Mouse (Mus musculus): ENCODE data around the gene Ndufa13. TPM values are rescaled to one million over a fixed set of nuclear protein-coding genes. Genes with fewer than 3 reads are reported as not detected.

Gene Ndufa13
- polyA plus RNA-seq, 1 experiment from 2014 or later: 151 TPM

- no peak overlapping the region for H3K9ac ChIP-seq (ENCODE audit: low read length)
- no peaks in the 10 kb centered on the region for H3K27me3 ChIP-seq (ENCODE audit: control insufficient read depth, insufficient read depth, low read length)
- ATAC-seq (ENCODE audit: insufficient read depth, low FRiP score, low TSS enrichment) (no peak), DNase-seq (ENCODE audit: low spot score) (no peak)
- H3K4me2 ChIP-seq (ENCODE audit: low read depth): no peak overlapping the region
- no peaks in the 10 kb centered on the region for H3K9me3 ChIP-seq (ENCODE audit: control insufficient read depth, low read length)
- no peak overlapping the region for H3K27ac ChIP-seq (ENCODE audit: low read depth, low read length)
- no peak overlapping the region for H3K4me3 ChIP-seq (ENCODE audit: low read depth, low read length)
- H3K4me1 ChIP-seq (ENCODE audit: control insufficient read depth, insufficient read depth, low read length): no peaks in the 10 kb centered on the region
- no peaks in the 10 kb centered on the region for H3K36me3 ChIP-seq (ENCODE audit: control insufficient read depth, insufficient read depth, low read length)
- 48% methylated on average over 3 of the region's 3 CpGs for WGBS
These were observed 52.5 kb downstream of the Ndufa13 start for GRCm38 (mm10) chr8:69849899-69850298.

- WGBS: 96% methylated on average over 8 of the region's 8 CpGs
- no peak for ATAC-seq (ENCODE audit: insufficient read depth, low FRiP score, low TSS enrichment)
- H3K4me2 ChIP-seq (ENCODE audit: low read depth): no peak overlapping the region
- no peaks in the 10 kb centered on the region for H3K4me1 ChIP-seq (ENCODE audit: control insufficient read depth, insufficient read depth, low read length)
- no peaks in the 10 kb centered on the region for H3K9me3 ChIP-seq (ENCODE audit: control insufficient read depth, low read length)
- H3K4me3 ChIP-seq (ENCODE audit: low read depth, low read length): no peak overlapping the region
- H3K27ac ChIP-seq (ENCODE audit: low read depth, low read length): no peak overlapping the region
- no peak overlapping the region for H3K9ac ChIP-seq (ENCODE audit: low read length)
- no peaks in the 10 kb centered on the region for H3K27me3 ChIP-seq (ENCODE audit: control insufficient read depth, insufficient read depth, low read length)
- H3K36me3 ChIP-seq (ENCODE audit: control insufficient read depth, insufficient read depth, low read length): no peaks in the 10 kb centered on the region
- DNase-seq (ENCODE audit: low spot score): no peak
These were observed 53.4 kb downstream of the Ndufa13 start for GRCm38 (mm10) chr8:69848951-69849350.

GRCm38 (mm10) chr8:69847167-69848065 lies 54.9 kb downstream of the Ndufa13 start:
- no peak for ATAC-seq (ENCODE audit: insufficient read depth, low FRiP score, low TSS enrichment)
- Histone ChIP-seq H3K27me3 (ENCODE audit: control insufficient read depth, insufficient read depth, low read length) (no peaks in the 10 kb centered on the region), H3K4me2 (ENCODE audit: low read depth) (no peak overlapping the region), H3K9me3 (ENCODE audit: control insufficient read depth, low read length) (no peaks in the 10 kb centered on the region), H3K36me3 (ENCODE audit: control insufficient read depth, insufficient read depth, low read length) (no peaks in the 10 kb centered on the region), H3K27ac (ENCODE audit: low read depth, low read length) (no peak overlapping the region), H3K4me1 (ENCODE audit: control insufficient read depth, insufficient read depth, low read length) (no peaks in the 10 kb centered on the region), H3K9ac (ENCODE audit: low read length) (no peak overlapping the region), H3K4me3 (ENCODE audit: low read depth, low read length) (no peak overlapping the region)
- 71% methylated on average over 3 of the region's 3 CpGs for WGBS
- DNase-seq (ENCODE audit: low spot score): no peak

Other genes with a start within 250 kb of the Ndufa13 start
- gene Zfp964, start 248.1 kb downstream of the Ndufa13 start, polyA plus RNA-seq (2014; fragmentation: Nextera tagmentation; extraction: Ambion mirVana): 1.8 and 2.6 TPM in 2 replicates
- gene Zfp869, start 191.8 kb downstream of the Ndufa13 start, polyA plus RNA-seq (2014; fragmentation: Nextera tagmentation; extraction: Ambion mirVana): 37.0 and 37.1 TPM in 2 replicates
- gene Zfp963, start 152.6 kb downstream of the Ndufa13 start, polyA plus RNA-seq (2014; fragmentation: Nextera tagmentation; extraction: Ambion mirVana): 7.6 and 8.8 TPM in 2 replicates
- 0.36 TPM in 1 of 2 replicates, not detected in the other for gene Gm20422, start 127.7 kb downstream of the Ndufa13 start, polyA plus RNA-seq (2014; fragmentation: Nextera tagmentation; extraction: Ambion mirVana)
- gene Atp13a1, start 111.4 kb downstream of the Ndufa13 start, polyA plus RNA-seq (2014; fragmentation: Nextera tagmentation; extraction: Ambion mirVana): 47.7 and 50.1 TPM in 2 replicates
- 39.5 and 42.0 TPM in 2 replicates for gene Zfp866, start 111.4 kb downstream of the Ndufa13 start, polyA plus RNA-seq (2014; fragmentation: Nextera tagmentation; extraction: Ambion mirVana)
- gene Gmip, start 93.9 kb downstream of the Ndufa13 start, polyA plus RNA-seq (2014; fragmentation: Nextera tagmentation; extraction: Ambion mirVana): 10.9 and 14.2 TPM in 2 replicates
- 0.73 and 1.2 TPM in 2 replicates for gene Lpar2, start 80.1 kb downstream of the Ndufa13 start, polyA plus RNA-seq (2014; fragmentation: Nextera tagmentation; extraction: Ambion mirVana)
- 28.8 and 31.2 TPM in 2 replicates for gene Pbx4, start 70.1 kb downstream of the Ndufa13 start, polyA plus RNA-seq (2014; fragmentation: Nextera tagmentation; extraction: Ambion mirVana)
- 0.47 and 0.86 TPM in 2 replicates for gene Cilp2, start 14.9 kb downstream of the Ndufa13 start, polyA plus RNA-seq (2014; fragmentation: Nextera tagmentation; extraction: Ambion mirVana)
- gene Tssk6, start 374 bp downstream of the Ndufa13 start, polyA plus RNA-seq (2014; fragmentation: Nextera tagmentation; extraction: Ambion mirVana): 4.1 and 4.8 TPM in 2 replicates
- 3.7 and 5.0 TPM in 2 replicates for gene Yjefn3, start 154 bp upstream of the Ndufa13 start, polyA plus RNA-seq (2014; fragmentation: Nextera tagmentation; extraction: Ambion mirVana)
- gene Gatad2a, start 93.8 kb upstream of the Ndufa13 start, polyA plus RNA-seq (2014; fragmentation: Nextera tagmentation; extraction: Ambion mirVana): 80.7 and 92.7 TPM in 2 replicates
- 57.3 and 62.1 TPM in 2 replicates for gene Mau2, start 140.2 kb upstream of the Ndufa13 start, polyA plus RNA-seq (2014; fragmentation: Nextera tagmentation; extraction: Ambion mirVana)
- 39.2 and 39.5 TPM in 2 replicates for gene Sugp1, start 140.3 kb upstream of the Ndufa13 start, polyA plus RNA-seq (2014; fragmentation: Nextera tagmentation; extraction: Ambion mirVana)
- gene Tm6sf2, start 170.4 kb upstream of the Ndufa13 start, polyA plus RNA-seq (2014; fragmentation: Nextera tagmentation; extraction: Ambion mirVana): 0.53 and 1.3 TPM in 2 replicates
- gene Hapln4, start 180.9 kb upstream of the Ndufa13 start, polyA plus RNA-seq (2014; fragmentation: Nextera tagmentation; extraction: Ambion mirVana): 0.21 and 0.27 TPM in 2 replicates
- 55.8 and 59.7 TPM in 2 replicates for gene Ncan, start 218.3 kb upstream of the Ndufa13 start, polyA plus RNA-seq (2014; fragmentation: Nextera tagmentation; extraction: Ambion mirVana)
- gene Nr2c2ap, start 228.8 kb upstream of the Ndufa13 start, polyA plus RNA-seq (2014; fragmentation: Nextera tagmentation; extraction: Ambion mirVana): 18.9 and 20.6 TPM in 2 replicates
- gene Rfxank, start 236.6 kb upstream of the Ndufa13 start, polyA plus RNA-seq (2014; fragmentation: Nextera tagmentation; extraction: Ambion mirVana): 13.0 and 13.3 TPM in 2 replicates
- gene Borcs8, start 236.9 kb upstream of the Ndufa13 start, polyA plus RNA-seq (2014; fragmentation: Nextera tagmentation; extraction: Ambion mirVana): 52.1 and 52.2 TPM in 2 replicates
- gene Mef2b, start 237.2 kb upstream of the Ndufa13 start, polyA plus RNA-seq (2014; fragmentation: Nextera tagmentation; extraction: Ambion mirVana): 0.39 and 0.58 TPM in 2 replicates